Mouse (Mus musculus) kidney, adult 2 months (tissue): ENCODE measurements around the gene Tmed9.

Experiments used
- CTCF ChIP-seq: fragments of 200-500 bp; conservative IDR thresholded peaks from 2 replicates; pipeline ENCODE4 v1.5.1; 2011; ENCODE audit warnings: low read depth, mild to moderate bottlenecking, control low read depth, low read length, moderate library complexity, mixed read lengths; ENCODE audit not compliant: insufficient read depth, insufficient read length
- POLR2A ChIP-seq: fragments of 200-500 bp; IDR thresholded peaks from one replicate; pipeline ENCODE4 v1.6.1; 2011; ENCODE audit warnings: low read depth, low read length, control low read depth

- no peak for TF ChIP-seq CTCF
- TF ChIP-seq POLR2A, result no peak
Observed at GRCm38 (mm10) chr13:55523951-55524600, 49.5 kb upstream of the Tmed9 start.
